Mouse (Mus musculus) cerebellum, adult 8-10 months (tissue): ENCODE results near the gene Slc25a22.

ENCODE experiments used
- DNase-seq: peaks from one replicate; pipeline ENCODE4 v3.0.0; 2022

Gene Slc25a22

GRCm38 (mm10) chr7:141471236-141471635 lies 33.5 kb upstream of the Slc25a22 start:
- no peak for DNase-seq

- no peak for DNase-seq
Measured at GRCm38 (mm10) chr7:141470637-141470944, 32.9 kb upstream of the Slc25a22 start.

DNA sequence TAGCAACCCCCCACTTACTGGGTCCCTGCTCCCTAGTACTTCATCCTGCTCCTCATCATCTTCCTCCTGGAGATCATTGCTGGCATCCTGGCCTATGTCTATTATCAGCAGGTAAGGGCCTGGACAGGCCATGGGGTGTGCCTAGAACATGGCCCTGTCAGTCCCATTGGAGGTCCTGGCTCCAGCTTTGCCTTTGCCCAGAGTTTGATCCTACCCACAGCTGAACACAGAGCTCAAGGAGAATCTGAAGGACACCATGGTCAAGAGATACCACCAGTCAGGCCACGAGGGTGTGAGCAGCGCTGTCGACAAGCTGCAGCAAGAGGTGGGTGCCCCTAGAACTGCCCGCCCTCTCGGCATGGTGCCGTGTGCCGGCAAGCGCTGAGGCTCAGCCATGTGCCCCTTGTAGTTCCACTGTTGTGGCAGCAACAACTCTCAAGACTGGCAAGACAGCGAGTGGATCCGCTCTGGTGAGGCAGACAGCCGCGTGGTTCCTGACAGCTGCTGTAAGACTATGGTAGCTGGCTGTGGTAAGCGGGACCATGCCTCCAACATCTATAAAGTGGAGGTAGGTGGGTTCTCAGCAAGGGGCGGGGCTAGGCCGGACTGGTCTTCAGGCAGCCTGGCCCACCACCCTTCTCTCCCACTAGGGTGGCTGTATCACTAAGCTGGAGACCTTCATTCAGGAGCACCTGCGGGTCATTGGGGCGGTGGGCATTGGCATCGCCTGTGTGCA lies 32.4 kb upstream of the Slc25a22 start:
- no peak for DNase-seq

DNA sequence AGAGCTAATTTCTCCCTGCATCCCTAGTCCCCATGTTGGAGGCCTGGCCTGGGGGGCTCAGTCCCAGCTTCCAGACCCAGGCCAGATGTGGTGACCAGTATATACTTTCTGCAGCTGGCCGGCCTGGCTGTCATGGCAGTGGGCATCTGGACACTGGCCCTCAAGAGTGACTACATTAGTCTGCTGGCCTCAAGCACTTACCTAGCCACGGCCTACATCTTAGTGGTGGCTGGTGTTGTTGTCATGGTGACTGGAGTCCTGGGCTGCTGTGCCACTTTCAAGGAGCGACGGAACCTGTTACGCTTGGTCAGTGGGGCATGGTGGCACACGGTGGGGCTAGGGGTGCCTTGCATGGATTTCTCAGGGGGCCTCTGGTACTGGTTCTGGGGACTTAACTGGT lies 31.7 kb upstream of the Slc25a22 start:
- DNase-seq = no peak

DNA sequence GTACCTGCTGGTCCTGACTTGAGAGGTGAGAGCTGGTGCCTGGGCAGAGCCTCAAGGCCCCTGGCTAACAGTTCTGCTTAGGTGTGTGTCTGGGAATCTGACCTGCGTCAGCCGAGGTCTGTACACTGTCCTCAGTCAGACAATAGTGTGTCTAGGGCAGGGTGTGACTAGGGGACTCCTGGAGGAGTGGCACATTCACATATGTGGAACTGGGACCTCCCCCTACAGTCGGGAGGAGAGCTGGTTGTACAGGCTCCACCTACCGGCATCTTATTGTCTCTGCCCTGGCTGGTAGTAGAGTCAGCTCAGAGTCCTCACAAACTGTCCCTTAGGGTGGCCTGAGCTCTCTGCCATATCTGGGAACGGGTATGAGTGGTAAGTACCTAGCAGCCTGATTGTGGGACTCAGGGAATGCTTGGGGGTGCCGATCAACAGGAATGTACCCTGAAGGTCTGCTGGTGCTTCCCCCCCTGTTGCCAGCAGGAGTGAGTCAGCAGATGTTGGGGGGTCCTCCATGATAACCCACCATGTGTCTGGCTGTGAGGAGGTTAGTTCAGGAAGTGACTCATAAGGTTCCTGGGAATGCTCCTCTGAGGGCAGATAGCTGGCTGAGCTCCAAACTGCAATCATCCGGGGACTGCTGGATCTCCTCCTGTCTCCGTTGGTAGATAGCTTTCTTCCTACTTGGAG lies 31.0 kb upstream of the Slc25a22 start:
- DNase-seq = peak; percentile 59

DNA sequence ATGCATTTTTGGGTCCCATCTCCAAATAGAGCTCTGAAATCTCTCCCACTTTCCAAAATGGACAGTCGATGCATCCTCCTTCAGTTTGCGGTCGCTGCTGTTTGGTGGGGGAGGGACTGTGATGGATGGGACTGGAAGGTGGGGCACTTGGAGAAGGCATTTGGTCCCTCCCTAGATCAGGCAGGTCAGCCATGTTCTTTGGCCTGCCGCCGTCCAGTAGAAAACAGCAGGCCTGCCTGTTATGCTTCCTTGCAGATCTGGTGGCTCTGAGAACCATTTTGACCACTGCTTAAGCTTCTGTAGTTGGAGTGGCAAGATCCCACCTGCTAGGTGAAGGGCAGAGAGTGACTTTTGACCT lies 30.5 kb upstream of the Slc25a22 start:
- no peak for DNase-seq

DNA sequence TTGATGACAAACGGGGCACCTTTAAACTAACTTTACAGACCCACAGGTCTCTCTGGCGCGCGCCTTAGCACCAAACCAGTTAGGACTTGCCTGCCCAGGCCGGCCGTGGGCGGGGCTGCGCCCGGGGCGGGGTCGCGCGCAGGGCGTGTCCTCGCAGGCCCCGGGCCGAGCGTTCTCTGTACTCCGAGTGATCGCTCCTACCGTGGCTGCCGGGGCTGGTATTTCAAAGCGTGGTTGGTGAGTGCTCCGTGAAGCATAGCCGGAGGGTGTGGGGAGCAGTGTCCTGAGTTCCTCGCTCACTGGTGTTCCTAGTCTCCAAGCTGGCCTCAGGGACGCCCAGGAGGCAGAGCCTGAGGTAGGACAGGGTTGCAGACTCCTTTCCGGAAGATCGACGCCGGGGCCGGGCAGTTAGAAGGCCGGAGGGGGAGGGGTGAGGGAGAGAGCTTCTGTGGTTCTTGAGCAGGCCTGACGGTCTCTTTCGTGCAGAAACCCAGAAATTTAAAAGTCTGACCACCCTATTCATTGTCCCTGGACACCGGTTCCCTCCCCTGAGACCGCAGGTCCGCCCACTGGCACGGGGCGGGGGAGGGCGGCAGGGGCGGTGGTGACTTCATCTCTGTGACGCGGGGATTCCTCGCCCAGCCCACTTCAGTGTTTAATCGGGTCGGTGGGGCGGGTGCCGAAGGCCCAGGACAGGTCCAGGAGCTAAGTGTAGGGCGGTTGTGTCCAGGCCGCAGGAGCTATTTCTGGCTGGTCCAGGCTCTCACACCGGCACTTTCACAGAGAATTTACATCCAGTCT lies 29.7 kb upstream of the Slc25a22 start, which contains the start of gene Cd151:
Gene Cd151, plus strand, starts transcription at position 163 of the 801 bp plus-strand sequence.
- DNase-seq = no peak

DNA sequence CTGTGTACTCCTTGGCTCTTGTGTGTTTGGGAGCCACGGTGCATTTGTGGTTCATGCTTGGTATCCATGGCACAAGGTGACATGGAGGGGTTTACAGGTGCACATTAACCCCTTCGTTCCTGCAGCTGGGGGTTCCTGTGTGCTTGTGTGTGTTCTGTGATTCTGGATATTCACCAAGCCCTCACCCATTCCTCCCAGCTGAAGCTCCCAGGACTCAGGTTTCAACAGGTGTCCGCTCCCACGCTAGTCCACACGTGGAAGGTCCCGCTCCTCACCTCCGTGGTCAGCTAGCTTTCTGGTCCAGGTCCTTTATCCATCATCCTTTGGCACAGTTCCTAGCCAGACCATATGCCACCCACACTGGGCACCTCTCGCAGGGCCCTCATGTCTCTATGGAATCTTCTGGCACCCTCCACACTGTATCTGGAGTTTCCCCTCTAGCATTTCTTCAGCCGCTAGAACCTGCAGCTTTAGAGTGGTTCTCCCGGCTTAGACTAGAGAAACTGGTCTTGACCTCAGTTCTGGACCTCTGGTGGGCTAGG lies 29.0 kb upstream of the Slc25a22 start:
- no peak for DNase-seq

- DNase-seq = no peak
Measured at GRCm38 (mm10) chr7:141466045-141466394, 28.3 kb upstream of the Slc25a22 start.

- DNase-seq = no peak
Measured at GRCm38 (mm10) chr7:141465388-141466044, 27.8 kb upstream of the Slc25a22 start.

GRCm38 (mm10) chr7:141464603-141465201 lies 27.0 kb upstream of the Slc25a22 start:
- DNase-seq = peak; percentile 30

DNA sequence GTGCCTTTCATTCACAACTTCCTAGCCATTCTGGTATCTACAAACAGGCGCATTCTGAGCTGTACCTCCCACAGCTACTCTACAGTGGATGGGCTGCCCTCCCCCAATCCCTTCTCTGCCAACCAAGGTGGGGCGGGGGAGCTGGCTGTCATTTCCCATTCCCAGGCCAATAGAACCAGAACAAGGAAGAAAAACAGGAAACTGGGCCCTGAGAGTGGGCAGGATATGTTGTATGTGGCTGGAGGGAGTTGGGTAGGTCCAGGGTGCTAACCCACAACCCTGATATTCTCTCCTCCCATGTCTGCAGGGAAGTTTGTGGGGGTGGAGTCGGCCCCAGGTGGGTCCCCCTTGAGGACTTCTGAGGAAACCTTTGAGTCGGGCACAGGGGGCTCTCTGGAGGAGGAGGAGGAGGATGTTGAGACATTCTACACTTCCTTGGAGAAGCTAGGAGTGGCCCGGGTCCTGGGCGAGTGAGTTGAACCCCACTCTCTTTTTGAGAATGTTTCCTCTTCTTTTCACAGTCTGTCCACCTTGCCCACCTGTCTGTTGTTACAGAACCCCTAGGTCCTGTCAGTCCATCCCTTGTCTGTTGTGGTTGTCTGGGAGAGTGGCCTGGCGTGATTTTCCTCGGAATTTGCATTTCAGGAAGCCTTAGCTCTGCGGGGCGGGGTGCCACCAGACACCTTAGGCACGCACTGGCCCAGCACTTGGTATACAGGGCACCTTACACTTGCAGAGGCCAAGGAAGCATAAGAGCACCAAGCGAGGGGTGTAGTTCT lies 26.3 kb upstream of the Slc25a22 start:
- DNase-seq = no peak

GRCm38 (mm10) chr7:141462333-141462821 lies 24.7 kb upstream of the Slc25a22 start:
- no peak for DNase-seq

GRCm38 (mm10) chr7:141461521-141462332 lies 24.0 kb upstream of the Slc25a22 start:
- DNase-seq = peak; percentile 46

DNA sequence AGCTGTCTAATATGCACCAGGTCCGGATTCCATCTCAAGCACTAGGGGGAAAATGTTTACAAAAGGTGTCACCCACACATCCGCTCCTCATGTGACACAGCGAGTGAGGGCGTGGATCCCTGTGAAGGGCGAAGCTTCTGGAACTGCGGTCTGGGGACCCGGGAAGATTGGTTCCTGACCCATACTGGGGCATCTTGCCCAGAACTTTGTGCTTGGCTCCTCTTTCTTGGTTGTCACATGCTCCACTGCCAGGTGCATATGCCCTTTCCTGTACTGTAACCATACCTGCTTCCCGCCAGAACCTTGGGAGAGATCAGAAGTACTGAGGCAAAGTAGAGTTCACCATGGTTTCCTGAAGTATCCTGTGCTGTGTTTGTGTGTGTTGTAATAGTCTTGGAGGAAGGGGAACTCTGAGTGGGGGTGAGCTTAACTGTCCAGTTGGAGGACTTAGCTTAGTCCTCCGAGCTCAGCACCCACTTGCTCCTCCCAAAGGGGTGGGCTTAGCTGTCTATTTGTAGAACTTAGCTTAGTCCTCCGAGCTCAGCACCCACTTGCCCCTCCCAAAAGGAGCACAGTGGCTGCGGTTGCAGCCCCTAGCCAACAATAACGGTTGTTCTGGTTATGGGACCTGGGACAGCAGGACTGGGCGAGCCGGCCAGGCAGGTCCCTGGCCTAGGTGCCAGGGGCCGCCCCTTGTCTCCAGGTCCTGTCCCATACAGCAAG lies 22.9 kb upstream of the Slc25a22 start, which contains the start of gene Cracr2b:
Gene Cracr2b, plus strand, starts transcription at position 704 of the 723 bp plus-strand sequence.
- peak; percentile 53 for DNase-seq

DNA sequence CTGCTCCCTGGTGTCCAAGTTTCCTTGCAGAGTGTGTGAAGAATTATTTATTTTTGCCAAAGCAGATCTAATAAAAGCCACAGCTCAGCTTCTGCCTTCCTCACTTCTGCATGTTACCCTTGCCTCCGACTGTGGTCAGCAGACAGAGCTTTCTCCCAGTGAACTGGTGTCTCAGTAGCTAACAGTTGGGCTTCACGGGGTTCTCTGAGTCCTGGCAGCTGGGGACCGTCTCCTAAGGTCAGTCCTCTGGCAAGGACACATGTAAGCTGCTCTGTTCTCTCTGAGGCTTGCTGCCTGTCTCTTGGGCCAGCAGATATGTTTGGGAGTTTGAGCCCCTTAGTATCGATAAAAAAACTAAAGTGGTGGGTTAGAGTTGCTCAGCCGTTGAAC lies 22.3 kb upstream of the Slc25a22 start:
- peak; percentile 38 for DNase-seq

DNA sequence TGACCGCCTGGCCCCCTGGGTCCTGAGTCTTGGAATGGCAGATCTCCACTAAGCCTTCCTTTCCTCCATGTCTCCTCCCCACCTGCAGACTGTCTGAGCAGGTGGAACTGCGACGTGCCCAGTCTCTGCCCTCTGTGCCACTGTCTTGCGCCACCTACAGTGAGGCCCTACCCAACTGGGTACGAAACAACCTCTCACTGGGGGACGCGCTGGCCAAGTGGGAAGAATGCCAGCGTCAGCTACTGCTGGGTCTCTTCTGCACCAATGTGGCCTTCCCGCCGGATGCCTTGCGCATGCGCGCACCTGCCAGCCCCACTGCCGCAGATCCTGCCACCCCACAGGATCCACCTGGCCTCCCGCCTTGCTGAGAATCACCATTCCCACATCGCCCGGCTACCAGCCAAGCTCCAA lies 21.6 kb upstream of the Slc25a22 start:
- DNase-seq = peak; percentile 80

- peak; percentile 54 for DNase-seq
Measured at GRCm38 (mm10) chr7:141458661-141459060, 21.0 kb upstream of the Slc25a22 start.

GRCm38 (mm10) chr7:141457986-141458660 lies 20.4 kb upstream of the Slc25a22 start:
- DNase-seq = peak; percentile 64
